Mouse (Mus musculus) liver, embryonic 14.5 days (tissue): ENCODE measurements around the gene Kcnj16.

Experiments
- CTCF ChIP-seq: IDR thresholded peaks from 2 replicates; pipeline ENCODE4 v1.5.1; 2016; ENCODE audit warnings: antibody characterized with exemption, low read depth, control low read depth
- EP300 ChIP-seq: IDR thresholded peaks from 2 replicates; pipeline ENCODE4 v1.6.1; 2016; ENCODE audit warnings: antibody characterized with exemption, low read depth

- TF ChIP-seq CTCF (no peak), EP300 (no peak)
Measured at GRCm38 (mm10) chr11:110942280-110942679, 25.6 kb upstream of the Kcnj16 start.
